Mouse (Mus musculus) CD4-positive, CD25-positive, alpha-beta regulatory T cell, adult 4 months (primary cell): Measurements from ENCODE around the gene Cdh23. TPM values are rescaled to one million over a fixed set of nuclear protein-coding genes. Genes with fewer than 3 reads are reported as not detected.
"Not testable (repeated sequence)": the region's sequence is repeated elsewhere in the genome, so short reads cannot be mapped to it uniquely, and the experiment has no call there.

ENCODE experiments used
- ATAC-seq: one replicate; pipeline ENCODE4 v1.8.0; 2017
- polyA plus RNA-seq, 2 experiments: library from polyadenylated mRNA; unstranded; fragments of 100-300 nt; shearing (Covaris generic); gene quantifications; one replicate each; pipeline ENCODE4 v1.2.1; 2017

Cdh23 gene
- polyA plus RNA-seq, result 1 to 10 TPM; 6.7 to 8.1 TPM

DNA sequence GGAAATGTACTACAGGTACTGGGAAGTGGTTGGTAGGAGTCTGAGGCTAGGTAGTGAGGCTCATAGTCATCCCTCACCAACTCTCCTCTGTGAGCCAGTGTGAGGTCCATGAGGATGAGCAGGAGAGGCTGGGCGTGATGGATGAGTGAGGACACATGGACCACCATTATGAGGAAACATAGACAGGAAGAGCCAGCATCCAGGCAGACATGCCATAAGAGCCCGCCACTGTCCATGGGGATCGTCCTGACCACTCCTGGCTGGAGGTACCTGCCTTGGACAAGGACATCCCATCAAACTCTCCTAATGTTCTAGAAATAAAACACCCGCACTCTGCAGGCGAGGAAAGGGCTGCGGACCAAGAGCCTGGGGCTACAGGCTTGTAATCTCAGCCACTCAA lies at the start of gene Cdh23:
Gene Cdh23 (minus strand): TSS at position 101 of the 400 bp plus-strand sequence.
- no peak for ATAC-seq

- ATAC-seq, result no peak
Measured at GRCm38 (mm10) chr10:60744543-60745290, 48.4 kb upstream of the Cdh23 start.

DNA sequence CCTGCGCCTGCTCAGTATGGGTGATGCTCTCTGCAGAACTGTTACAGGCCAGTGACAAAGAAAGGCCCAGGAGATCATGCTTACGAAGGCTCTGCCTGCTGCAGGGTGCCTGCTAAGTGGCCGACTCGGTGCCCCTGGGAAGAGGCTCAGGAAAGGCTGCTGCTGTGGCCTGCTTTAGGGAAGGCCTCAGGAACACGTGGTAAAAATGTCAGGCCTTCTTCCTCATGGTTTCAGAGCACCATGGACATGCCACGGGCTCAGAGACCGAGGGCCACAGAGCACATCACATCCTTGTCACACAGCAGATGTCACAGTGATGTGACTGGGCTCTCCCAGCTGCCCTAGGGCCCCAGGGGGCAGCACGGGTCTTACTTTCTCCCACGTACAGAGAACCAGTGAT lies 47.4 kb upstream of the Cdh23 start:
- no peak for ATAC-seq

DNA sequence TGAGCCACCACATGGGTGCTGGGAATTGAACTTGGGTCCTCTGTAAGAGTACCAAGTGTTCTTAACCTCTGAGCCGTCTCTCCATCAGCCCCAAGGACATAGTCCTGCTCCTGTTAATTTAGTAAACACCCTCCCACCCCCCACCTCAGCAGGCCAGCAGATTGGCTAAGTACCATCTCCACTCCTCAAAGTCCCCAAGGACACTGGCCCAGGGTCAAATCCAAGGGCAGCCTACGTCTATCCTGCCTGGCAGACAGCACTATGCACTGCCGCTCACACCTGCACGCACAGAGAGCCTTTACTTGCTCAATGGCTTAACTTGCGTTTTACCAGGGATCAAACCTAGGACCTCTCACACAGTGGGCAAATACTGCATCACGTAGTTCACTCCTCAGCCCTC lies 46.7 kb upstream of the Cdh23 start:
- no peak for ATAC-seq

DNA sequence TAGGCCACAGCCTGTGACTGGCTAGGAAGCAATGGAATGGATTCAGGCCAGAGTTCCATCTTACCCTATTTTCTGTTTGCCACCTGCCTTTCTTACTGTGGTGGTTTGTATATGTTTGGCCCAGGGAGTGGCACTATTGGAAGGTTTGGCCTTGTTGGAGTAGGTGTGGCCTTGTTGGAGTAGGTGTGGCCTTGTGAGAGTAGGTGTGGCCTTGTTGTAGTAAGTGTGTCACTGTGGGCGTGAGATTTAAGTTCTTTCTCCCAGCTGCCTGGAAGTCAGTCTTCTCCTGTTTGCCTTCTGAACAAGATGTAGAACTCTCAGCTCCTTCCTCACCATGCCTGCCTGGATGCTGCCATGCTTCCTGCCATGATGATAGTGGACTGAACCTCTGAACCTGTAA lies 46.0 kb upstream of the Cdh23 start:
- not testable (repeated sequence) for ATAC-seq

- peak; percentile 26 for ATAC-seq
Measured at GRCm38 (mm10) chr10:60741435-60741834, 45.1 kb upstream of the Cdh23 start.

DNA sequence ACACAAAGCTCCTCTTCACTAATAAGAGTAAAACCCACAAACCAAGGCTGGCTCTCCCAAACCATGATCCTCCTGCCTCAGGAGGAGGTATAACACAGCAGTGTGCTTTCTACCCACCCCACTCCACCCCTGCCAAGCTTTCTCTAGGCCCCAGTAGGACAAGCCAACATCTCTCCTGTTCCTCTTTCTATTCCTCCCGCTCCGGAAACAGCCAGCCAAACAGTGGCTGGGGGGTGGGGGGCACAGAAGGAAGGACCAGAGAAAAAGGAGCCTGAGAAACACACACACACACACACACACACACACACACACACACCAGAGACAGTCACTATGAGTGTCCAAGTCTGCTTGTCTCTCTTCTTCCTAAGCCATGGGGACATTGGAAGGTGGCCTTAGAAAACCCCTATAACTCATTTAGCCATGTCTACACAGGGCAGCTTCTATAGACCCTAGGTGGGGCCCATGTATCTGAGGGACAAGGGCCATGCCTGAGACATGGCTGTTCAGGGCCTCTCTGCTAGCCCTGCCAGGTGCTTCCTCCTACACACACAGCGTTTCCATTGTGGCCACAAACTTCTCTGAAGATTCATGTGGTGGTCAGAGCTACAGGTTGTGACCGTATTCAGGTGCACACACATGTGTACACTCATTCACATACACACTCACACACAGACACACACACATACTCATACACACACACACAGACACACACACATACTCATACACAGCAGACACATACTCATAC lies 43.5 kb upstream of the Cdh23 start:
- ATAC-seq, result no peak

GRCm38 (mm10) chr10:60737886-60738640 lies 41.8 kb upstream of the Cdh23 start:
- no peak for ATAC-seq

DNA sequence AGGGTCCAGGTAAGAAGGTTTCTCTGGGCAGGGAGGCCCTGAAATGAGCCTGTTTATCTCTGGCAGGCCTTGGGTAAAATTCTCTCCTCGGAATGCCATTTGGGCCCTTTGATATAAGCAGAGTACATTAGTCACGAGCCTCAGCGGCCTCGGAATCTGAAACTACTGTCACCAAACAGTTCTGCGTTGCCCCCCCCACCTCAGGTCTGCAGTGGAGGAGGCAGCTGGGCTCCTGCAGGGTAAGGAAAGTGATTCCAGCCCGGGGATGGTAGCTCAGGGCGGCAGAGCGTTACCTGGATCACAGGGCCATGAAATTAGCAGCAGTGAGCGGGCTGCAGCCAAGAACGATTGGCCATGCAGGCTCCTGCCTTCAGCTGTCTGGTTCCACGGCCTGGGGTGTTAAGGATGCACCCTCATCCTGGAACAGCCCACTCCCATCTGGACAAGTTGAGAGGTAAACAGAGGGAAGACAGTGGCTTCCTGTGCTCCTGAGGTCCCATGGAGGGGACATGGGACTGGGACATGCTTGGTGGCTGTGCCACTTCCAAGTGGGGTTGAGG lies 41.0 kb upstream of the Cdh23 start:
- ATAC-seq, result no peak

DNA sequence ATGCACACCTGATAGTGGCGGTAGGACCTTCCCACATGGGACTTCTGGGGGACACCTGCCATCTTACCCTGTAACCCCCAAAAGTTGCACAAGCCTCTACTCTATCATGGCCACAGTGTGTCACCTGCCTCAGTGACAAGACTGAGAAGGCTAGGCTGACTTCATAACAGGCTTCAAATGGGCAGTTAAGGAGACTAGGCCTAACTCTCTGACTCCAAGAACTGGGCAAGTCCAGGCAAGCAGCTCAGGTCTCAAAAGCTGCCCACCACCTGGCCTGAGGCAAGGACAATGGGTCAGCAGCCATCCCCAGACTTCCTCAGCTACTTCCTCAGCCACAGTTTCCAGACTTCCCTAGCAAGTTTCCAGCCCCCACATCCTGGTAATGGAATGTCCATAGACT lies 39.4 kb upstream of the Cdh23 start:
- no peak for ATAC-seq

- no peak for ATAC-seq
Measured at GRCm38 (mm10) chr10:60733471-60733870, 37.2 kb upstream of the Cdh23 start.

GRCm38 (mm10) chr10:60732397-60732861 lies 36.1 kb upstream of the Cdh23 start:
- ATAC-seq, result no peak

DNA sequence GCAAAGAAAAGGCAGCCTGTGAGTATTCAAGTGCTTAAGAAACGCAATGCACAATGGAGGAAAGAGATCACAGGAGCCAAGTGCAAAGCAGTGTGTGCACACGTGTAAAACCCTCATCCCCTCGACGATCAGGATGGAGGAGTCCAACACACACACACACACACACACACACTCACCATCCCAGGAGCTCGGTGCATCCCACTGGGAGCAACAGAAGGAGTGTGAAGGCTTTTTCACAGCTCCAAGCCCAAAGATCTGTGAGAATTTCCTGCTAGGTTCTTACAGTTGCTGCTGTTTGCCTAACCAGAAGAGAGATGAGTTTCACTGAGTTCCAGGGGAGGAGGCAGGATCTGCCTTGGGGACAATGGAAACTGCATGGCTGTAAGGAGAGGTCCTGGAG lies 35.5 kb upstream of the Cdh23 start:
- ATAC-seq, result no peak

- no peak for ATAC-seq
Measured at GRCm38 (mm10) chr10:60727301-60727700, 31.0 kb upstream of the Cdh23 start.

- no peak for ATAC-seq
Measured at GRCm38 (mm10) chr10:60726896-60727295, 30.6 kb upstream of the Cdh23 start.

- no peak for ATAC-seq
Measured at GRCm38 (mm10) chr10:60724496-60724895, 28.2 kb upstream of the Cdh23 start.

DNA sequence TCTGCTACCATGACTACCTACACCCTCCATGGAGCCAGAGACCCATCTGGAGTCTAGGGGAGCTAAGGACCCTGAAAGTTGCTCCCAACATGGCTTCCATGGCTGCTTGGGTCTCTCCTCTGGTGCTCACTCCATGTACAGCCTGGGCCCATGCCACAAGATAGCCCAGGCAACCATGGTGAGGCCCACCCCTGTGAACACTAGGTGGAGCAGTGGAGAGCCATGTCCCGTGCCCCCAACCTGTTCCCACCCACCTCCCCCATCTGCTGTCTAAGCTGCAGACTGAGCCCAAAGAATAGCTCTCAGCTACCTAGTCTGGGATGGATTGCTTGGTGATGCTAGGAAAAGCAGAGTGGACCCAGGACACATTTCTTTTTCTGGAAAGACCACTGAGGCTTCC lies 27.1 kb upstream of the Cdh23 start:
- no peak for ATAC-seq

DNA sequence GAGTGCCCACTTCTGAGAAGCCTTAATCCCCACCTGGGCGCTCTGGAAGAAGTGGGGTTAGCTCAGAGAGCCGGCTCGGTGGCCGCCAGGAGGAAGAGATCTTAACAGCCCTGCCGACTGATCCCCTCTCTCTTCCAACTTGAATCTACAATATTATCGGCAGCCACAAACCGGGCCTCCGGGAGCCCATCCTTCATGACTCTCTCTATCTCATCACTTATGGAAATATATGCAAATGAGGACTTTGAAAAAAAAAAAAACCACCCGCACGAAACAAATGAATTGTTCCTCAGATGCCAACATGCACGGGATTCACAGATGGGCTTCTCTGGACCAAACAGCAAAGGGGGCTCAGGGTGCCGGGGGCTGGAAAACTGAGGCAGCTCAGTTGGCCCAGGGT lies 25.4 kb upstream of the Cdh23 start:
- ATAC-seq, result no peak

- ATAC-seq, result no peak
Measured at GRCm38 (mm10) chr10:60720461-60720860, 24.2 kb upstream of the Cdh23 start.

DNA sequence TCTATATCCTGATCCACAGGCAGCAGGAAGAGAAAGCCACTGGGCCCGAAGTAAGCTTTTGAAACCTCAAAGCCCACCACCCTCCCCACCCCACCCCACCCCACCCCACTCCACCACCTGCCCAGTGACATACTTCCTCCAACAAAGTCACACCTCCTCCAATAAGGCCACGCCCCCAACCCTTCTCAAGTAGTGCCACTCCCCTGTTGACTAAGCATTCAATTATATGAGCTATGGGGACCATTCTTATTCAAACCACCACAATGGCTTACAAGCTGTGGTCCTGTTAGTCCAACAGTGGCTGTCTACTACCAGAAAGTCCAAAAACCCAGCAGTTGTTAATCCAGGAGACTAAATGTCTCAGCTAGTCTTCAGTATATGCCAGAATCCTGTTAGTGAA lies 22.2 kb upstream of the Cdh23 start:
- ATAC-seq, result no peak

DNA sequence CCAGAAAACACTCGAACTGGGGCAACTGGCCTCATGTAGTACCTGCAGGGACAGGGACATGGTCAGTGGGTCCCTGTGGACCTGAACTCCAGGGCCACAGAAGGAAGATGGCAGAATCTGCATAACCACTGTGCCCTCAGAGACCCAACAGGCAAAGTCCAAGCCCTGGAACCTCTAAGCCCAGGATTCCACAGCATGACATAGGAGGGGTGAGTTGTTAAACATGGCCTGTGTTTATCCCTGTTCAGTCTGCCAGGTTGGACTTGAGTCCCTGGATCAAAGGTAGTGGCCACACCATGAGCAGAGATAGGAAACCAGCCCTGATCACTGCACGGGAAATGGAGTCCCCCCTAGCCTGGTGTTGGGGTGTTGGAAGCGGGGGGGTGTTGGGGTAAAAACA lies 20.2 kb upstream of the Cdh23 start:
- ATAC-seq, result no peak

- not testable (repeated sequence) for ATAC-seq
Measured at GRCm38 (mm10) chr10:60712299-60712698, 16.0 kb upstream of the Cdh23 start.

DNA sequence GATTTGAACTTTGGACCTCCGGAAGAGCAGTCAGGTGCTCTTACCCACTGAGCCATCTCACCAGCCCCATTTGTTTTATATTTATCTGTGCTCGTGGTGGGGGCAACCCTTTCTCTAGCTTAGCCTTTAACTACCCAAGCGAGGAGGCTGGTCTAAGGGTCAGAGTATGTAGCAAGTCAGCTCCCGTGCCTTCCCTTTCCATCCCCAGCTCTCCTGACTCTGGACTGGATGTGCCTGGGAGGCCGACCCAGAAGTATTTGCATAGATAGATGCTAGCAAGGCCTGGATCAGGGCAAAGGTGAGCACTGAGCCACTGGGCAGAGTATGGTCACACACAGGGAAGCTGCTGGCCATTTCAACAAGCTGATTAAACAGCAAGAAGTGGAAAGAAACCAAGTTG lies 12.5 kb upstream of the Cdh23 start:
- no peak for ATAC-seq
